Mouse (Mus musculus) frontal cortex, postnatal 36 days (tissue): ENCODE measurements around the gene Il10.
"Not testable (repeated sequence)": the region's sequence is repeated elsewhere in the genome, so short reads cannot be mapped to it uniquely, and the experiment has no call there.

Experiments used
- DNase-seq, 2 experiments: peaks; one replicate each; pipeline ENCODE4 v3.0.0; 2022; ENCODE audit warnings: low spot score in 2 of 2

Gene Il10

DNA sequence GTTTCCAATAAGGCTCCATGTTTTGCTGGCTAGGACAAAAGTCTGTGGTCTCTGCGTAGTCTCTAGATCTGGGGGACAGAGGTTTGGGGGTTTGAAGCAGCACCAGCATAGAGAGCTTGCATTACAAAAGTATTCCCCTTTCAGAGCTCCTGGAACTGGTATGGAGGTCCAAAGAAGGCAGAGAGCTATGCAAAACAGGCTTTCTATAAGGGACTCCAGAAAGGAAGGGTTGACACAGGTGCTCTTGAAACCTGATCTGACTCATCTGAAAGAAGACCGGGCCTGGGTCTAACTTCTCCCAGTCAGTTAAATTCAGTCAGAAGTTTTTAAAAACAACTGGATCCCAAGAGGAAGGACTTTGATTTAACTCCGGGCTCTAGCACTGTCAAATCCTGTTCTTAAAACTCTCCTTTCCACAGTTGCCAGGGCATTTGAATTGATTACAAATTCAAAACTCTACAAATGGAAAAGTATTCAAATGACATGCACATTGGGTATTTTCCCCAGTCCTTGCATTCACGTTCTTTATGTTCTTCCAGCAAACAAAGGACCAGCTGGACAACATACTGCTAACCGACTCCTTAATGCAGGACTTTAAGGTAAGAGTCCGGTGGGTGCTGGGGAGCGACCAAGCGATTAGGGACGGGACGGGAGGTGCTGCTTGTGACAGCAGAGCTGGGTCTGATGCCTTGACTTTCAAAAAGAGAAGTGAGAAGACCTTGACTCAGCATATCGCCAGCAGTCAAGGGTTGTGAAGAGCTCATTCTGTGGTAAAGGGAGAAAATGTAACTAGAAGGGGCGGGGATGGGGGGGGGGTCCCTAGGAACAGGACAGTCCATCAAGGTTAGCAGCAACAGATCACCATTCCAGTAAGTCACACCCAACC is 1.0 kb downstream of the Il10 start:
- DNase-seq, result no peak

DNA sequence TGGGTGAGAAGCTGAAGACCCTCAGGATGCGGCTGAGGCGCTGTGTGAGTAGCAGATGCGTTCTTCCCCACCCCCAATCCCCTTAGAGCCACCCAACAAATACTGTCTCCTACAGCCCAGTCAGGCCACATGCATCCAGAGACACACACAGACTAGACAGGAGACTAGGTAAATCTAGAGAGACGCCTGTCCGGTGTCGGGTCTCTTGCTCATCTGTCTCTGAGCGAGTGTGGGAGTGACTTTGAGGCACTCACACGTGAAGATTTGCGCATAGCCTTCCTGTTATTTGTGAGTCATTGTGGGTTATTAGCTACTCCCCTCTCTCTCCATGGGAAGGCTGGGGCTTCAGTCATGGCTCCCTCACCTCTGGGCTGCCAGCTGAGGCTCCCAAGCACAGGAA is 1.8 kb downstream of the Il10 start:
- DNase-seq, result no peak

DNA sequence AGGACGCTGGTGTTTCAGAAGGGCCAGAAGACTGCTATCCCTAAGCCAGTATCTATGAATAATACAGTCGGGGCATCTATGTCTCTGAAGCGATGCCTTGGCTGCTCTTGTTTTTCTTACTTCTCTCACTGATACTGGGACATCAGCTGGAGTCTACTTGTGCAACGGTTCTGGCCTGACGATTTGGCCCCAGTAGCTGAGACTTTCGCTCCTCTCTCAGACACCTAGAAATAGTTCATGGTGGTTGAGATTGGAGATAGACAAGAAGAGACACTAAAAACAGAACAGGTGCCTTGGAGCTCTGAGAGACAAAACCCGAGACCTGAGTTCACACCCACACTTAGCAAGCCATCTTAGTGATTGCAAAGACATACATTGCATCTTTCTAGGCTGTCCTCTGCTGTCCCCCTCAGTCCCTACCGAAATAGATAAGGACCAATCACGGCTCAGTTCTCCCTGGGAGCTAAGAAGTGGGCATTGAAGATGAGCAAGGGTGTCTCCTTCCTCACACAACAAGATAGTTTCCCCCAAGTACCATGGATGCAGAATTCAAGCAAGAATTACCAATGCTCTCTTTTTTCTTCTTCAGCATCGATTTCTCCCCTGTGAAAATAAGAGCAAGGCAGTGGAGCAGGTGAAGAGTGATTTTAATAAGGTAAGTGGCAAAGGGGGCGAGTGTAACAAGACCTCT is 2.4 kb downstream of the Il10 start:
- no peak for DNase-seq

DNA sequence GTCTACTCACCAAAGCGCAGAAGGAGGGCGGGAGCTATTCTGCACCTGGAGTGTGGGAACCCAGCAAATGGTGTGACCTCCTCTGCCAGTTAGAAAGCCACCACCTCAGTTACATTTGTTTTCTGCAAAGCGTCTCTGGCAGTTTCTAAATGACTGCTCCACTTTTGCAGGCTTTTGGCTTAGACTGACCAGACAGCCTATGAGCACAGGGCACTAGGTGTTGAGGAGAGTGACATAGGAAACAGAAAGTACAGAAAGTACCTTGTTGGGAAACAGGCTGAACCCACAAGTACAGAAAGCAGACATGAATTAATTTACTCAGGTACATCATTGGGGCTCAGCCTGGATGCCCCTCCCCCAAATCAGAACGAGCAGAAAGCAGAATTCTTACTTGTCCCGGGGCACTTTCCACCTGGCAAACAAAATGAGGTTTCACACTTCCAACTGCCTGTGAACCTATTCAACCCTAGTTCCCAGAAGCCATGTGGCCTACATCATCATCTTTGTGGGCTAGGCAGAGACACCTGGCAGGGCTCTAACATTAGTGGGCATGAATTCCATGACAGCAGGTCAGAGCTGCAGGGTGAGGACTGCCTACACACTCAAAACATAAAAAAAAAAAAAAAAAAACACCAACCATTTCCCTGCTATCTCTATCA is 3.1 kb downstream of the Il10 start:
- DNase-seq, result no peak

DNA sequence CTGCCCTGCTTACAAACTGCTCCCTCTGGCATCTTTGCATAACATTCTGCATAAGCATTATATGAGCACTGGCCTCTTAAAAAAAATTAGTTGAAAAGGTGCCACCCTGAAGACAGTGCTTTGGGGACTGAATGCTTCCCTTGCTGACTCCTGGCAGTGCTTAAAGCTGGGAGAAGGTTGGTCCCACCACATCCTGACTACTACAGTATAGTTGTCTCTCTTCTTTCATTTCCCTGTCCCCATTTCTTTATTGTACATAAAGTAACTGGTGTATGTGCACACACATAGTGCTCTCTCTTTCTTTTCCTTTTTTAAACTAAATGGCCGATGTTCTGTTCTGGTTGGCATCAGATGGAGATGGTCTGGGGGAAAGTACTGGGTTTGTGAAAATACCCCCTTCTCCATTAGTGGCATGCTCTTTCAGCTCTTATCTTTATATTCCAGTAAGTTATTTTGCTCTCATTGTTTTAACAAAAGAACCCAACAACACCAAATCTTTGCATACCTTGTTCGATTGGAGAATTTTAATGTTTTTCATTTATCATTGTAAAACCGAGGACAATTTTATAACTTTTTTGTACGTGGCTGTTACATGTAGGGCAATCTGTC is 3.7 kb downstream of the Il10 start:
- not testable (repeated sequence) for DNase-seq

DNA sequence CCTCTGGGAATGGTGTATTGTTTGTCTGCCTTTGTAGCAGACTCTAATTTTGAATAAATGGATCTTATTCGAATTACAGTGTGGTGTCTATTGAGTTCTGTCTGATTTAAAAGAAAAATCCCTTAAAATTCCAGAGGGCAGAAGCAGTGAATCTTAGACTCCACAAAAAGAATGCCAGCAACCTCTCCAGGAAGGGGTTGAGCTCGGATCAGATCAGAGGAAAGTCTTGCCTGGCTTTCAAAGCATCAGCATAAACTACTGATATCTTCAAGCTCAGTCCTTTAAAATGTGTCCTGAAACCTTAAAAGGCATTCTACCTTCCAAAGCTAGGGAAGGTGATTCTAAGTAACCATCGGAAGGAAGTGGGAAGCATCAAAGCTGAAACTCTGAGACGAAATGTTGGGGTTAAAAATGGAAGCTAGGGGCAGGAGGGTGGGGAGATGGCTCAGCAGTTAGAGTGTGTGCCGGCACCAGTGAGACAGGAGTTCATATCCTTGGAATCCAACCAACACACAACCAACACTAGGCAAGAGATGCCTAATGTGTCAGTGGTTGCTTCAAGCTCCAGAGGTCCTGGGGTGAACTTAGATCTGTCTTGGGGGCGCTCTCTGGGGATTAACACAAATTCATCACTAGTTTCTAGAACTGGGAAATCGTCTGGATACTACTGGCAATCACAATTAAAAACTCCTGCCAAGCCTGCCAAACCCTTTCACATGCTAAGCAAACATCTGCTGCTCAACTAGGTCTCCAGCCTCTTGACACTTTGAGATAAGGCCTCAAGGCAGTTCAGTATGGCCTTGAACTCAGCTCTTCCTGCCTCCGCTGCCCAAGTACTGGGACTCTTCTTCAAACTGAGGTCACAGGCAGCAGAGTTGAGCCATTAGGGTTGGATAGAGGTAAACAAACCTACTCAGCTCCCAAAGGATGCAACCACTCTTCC is 5.5 kb downstream of the Il10 start:
- no peak for DNase-seq

DNA sequence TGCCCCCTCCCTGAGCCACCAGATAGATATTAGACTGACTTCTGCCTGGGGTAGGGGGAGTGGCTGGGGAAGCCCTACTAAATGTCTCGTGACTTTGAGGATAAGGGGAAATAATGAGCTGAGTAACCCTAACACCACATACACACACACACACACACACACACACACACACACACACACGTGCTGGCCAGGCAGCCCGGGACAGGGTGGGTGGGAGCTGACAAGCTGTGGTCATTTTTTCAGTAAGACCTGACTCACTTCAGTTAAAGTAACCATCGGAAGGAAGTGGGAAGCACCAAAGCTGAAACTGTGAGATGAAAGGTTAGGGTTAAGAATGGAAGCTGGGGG is 6.2 kb downstream of the Il10 start:
- DNase-seq, result no peak

DNA sequence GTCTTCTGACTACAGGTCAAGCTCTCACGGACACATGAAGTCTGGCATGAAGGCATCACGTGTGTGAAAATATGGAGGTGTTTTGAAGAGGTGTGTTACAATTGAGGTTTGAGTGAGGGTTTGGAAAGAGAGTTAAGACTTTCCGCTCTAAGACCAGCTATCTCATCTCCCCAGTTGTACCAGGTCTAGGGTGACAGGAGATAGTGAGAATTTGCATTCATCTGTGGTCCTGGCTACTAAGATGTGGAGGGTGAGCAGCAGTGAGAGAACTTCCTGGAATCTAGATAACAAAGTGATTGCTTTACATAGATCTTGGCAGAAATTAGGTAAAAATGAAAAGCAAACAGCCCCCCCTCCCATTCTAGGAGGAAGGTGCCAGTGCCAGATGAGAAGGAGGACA is 9.6 kb downstream of the Il10 start:
- no peak for DNase-seq

DNA sequence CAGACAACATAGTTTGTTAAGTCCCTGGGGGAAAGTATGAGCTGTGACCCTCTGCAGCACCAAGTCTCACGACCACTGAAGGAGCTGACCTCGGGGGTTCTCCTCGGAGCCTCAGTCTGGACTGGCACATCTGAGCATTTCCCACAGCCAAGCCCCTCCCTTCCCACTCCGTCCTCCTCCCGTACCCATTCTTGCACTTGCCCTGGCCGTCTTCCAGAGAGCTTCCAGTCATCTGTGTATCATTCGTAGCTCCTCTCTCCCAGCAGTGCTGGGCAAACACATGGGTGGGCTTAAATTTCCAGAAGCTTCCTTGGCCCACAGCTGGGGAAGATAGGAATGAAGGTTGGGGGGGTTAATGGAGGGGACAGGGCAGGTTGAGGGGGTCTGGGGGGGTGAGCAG is 10.6 kb downstream of the Il10 start:
- no peak for DNase-seq

DNA sequence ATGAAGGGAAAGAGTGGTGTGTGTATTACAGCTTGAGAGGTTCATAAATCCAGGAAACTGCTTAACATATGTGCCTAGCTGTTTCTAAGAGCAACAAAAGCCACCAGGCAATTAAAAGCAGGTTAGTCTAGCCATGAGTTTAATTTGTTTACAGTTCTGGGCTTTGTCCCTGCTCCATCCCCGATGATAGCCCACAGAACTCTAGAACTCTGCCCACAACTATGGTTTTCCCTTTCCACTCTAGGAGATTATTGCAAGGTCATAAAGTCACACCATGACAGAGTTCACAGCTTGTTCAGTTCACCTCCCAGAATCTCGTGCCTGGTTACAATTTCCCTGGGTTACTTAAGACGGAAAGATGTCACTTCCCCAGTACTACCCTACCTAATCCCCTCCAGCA is 11.6 kb downstream of the Il10 start:
- no peak for DNase-seq

DNA sequence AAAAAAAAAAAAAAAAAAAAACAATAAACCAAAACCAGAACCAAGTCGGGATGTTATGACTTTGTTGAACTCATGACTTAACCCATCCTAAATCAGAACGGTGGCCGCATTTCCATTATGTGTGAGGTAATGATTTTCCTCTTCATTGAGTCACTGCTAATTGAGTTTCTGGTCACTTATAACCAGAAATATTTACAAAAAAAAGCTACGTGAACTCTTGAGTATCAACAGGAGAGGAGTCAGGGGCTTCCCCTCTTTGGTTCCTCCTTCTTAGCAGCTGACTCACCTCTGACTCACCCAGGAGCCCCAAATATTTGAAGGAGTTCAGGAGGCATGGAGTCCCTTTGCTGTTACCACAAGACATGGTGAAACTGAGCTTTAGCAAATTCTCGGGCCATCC is 18.4 kb downstream of the Il10 start:
- DNase-seq, result no peak

DNA sequence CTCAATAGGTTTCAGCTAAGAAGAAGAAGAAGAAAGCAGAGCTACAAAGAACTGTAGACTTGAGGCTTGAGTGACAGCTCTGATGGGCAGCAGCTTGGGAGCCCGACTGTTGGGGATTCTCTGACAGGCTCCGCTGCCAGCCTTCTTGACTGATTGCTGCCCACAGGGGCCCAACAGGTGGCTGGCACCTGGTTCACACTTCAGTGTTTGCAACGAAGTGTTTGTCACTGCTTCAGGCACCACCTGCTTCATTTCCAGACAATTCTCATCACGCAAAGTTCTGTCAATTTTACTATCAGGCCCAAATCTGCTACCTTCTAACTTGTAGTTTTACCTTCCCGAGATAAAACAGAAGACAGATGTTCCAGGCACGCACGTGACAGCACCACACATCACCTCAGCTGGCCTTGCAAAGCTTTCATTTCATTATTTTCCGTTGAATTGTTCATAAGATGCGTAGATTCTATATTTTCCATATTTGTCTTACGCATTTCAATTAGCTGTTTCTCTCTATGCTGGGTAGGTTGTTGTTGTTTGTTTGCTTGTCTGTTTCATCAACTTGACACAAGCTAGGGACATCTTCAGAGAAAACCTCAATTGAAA is 18.9 kb downstream of the Il10 start:
- DNase-seq, result no peak

DNA sequence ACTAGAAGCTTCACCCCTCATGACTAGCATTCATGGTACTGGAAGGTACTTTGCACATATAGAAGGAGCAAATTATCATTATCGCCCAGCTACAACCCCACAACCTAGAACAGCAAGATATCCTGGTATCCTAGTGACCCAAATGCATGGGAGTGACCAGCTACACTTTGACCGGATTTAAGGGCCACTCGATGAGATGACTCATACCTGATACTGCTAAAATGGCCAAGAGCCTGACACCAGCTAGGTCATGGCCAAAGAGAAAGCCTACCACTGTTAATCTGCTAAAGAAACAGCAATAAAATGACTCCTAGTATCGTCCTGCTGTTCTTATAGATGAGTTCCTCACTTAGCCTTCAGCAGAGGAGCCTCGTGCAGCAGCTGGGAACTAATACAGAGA is 19.8 kb downstream of the Il10 start:
- DNase-seq, result no peak

DNA sequence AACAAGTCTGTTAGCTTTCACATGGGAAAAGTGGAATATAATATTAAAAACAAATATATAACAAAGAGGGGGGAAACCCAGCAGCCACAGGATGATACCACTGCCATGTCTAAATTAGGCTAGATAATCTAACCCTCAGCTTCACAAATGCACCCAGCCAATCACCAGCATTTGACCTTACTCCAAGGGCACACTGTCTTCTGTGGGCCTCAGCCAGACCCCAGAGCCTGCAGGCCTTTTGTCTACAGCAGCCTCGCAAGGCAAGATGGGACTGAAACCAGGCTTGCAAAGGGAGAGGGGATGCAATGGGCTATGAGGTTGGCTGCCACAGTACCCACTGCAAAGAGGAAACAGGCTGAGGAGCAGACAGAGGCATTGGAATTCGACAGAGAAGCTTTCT is 22.6 kb downstream of the Il10 start:
- no peak for DNase-seq

DNA sequence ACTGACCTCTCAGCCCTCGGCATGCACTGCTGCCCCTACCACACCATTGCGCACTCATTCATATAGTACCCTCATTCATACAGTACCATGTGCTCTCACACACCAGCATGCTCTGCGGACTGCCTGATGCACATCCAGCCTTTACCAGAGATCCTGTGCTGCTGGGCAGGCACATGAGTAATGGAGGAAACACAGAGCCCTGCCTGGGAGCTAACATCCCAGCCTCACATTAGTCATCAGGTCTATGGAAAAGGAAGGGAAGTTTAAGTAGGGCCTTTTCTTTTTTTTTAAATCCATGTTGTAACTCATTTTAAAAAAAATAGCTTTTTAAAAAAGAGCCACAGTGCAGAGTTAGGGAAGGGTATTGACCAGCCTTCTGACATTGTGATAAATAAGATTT is 23.1 kb downstream of the Il10 start:
- DNase-seq, result no peak

DNA sequence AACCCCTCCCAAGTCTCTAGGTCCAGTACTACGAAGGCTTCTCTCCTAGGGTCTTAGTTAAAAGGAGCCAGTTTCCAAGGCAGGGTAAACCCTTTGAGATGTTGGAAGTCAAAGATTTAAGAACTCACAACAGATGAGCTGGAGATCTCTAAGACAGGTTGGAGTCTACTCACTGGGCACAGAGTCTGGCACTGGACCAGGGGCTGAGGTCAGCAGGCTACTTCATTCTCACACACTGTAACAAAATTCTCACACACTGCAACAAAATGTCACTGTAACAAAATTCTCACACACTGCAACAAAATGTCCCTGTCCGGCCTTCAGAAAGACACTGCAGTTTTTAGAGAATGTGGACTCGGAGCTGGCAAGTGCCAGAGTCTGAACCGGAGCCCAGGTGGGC is 24.0 kb downstream of the Il10 start:
- no peak for DNase-seq

DNA sequence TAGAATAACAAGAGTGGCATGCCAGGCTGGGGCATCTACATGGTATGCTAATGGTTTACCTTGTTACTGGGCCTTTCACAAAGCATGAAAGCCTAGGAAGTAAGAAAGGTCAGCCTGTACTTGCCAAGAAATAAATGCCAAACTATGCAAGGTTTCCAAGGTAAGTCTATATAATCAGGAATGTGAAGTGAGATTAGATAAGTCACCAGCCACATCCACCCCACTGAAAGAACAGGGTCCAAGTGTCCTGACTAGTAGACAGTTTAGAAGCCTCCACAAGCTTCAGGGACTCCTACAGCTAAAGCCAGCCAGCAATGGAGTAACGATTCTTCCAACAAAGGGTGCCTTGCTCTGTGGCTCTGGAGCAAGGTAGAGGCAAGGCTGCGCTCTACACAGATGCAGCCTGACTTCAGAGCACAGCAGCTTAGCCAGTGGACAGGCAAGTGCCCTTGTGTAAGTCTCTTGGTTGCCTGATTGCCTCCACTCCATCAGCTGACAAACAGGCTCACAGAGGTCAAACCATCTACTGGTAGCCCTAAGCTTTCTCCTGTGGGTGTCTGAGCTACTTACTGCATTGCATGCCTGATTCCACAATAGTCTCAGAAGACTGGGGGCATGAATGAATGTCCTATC is 26.2 kb downstream of the Il10 start:
- no peak for DNase-seq

DNA sequence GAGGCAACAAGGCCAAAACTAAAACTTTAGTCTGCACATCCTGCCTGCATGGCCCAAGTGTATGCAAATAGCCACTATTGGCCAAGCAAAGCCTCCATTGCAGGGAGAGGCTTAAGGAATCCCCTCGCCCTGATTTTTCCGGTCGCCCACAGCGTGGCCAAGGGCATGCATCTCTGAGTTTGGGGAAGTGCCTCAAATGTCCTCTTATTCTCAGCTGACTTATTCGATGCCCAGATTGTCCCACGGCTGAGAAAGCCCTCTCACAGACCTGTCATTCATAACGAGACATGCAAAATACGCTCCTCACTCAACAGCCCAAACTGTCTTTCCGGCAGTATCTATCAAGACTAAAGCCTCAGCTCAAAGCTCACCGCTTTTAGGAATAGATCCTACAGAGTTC is 27.0 kb downstream of the Il10 start:
- no peak for DNase-seq

DNA sequence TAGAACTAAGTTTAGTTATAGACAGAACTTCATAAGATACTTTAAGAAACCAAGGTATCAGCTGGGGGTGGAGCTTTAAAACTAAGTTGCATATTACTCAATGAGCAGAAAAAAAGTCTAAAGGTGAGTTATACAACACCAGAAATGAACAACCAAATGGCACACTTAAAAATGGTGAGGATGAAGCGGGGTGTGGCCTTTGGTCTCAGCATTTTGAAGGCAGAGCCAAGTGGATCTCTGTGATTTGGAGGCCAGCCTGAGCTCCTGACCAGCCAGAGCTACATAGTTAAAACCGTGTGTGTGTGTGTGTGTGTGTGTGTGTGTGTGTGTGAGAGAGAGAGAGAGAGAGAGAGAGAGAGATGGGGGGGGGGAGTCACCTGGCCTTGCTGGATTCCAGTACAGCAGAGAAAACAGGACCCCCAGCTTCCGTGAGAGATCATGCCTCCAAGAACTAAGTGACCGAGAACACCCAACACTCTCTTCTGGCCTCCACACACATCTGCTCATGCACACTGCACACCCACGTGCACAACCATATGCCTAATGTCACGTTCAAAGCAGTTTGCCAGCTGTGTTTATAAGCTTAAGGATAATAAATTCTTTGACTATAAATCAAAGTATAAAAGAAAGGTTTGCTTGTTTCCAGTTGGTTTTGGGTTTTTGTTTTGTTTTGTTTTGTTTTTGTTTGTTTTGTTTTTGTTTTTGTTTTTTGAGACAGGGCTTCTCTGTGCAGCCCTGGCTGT is 28.6 kb downstream of the Il10 start:
- DNase-seq, result no peak

DNA sequence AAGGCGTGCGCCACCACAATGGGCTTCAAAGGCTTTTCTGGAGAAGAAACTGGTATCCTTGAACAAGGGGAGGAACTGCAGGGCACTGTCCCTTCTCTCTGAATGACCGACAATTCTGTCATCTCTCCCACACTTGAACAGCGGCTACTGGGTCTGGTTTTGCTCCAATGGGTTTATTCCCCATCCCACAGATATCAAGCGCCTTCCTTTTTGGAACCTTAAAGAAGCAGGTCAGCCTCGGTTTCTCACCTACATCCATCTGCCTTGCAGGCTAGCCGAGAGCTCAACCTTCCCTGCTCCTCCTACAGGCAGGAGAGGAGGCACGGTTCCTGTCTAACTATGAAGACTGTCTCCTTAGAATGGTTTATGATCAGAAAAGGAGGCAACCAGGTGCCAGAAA is 29.3 kb downstream of the Il10 start:
- no peak for DNase-seq
